Mouse (Mus musculus) frontal cortex, postnatal 36 days (tissue): ENCODE measurements around the gene Mta1.

Source experiments
- DNase-seq, 2 experiments: peaks; one replicate each; pipeline ENCODE4 v3.0.0; 2022; ENCODE audit warnings: low spot score in 2 of 2

Gene Mta1

GRCm38 (mm10) chr12:113149341-113149740, 51.3 kb downstream of the Mta1 start:
- DNase-seq, result no peak

GRCm38 (mm10) chr12:113149896-113150295, 51.8 kb downstream of the Mta1 start:
- no peak for DNase-seq

GRCm38 (mm10) chr12:113150591-113150990, 52.5 kb downstream of the Mta1 start:
- DNase-seq, result no peak

- DNase-seq, result no peak
Measured at GRCm38 (mm10) chr12:113151046-113151445, 53.0 kb downstream of the Mta1 start.

- no peak for DNase-seq
Measured at GRCm38 (mm10) chr12:113151661-113152271, 53.7 kb downstream of the Mta1 start.

GRCm38 (mm10) chr12:113152272-113152661, 54.2 kb downstream of the Mta1 start:
- DNase-seq, result no peak

GRCm38 (mm10) chr12:113152991-113153525, 55.0 kb downstream of the Mta1 start:
- DNase-seq, result no peak

GRCm38 (mm10) chr12:113153971-113154370, 55.9 kb downstream of the Mta1 start:
- DNase-seq, result no peak

GRCm38 (mm10) chr12:113154747-113155075, 56.6 kb downstream of the Mta1 start:
- no peak for DNase-seq

GRCm38 (mm10) chr12:113155076-113155771, 57.1 kb downstream of the Mta1 start:
- DNase-seq, result no peak

GRCm38 (mm10) chr12:113155887-113156539, 57.9 kb downstream of the Mta1 start, which contains the start of gene Tedc1:
Gene Tedc1 (plus strand): TSS chr12:113156421.
- DNase-seq, result peak; percentile 99 to 100

GRCm38 (mm10) chr12:113156540-113156929, 58.5 kb downstream of the Mta1 start:
- DNase-seq, result no peak

- no peak for DNase-seq
Measured at GRCm38 (mm10) chr12:113157002-113157401, 58.9 kb downstream of the Mta1 start.

GRCm38 (mm10) chr12:113157521-113157920, 59.4 kb downstream of the Mta1 start:
- DNase-seq, result no peak

GRCm38 (mm10) chr12:113157971-113158370, 59.9 kb downstream of the Mta1 start:
- no peak for DNase-seq

- DNase-seq, result peak in 1 of 2 experiments; percentile 33
Measured at GRCm38 (mm10) chr12:113163561-113164006, 65.5 kb downstream of the Mta1 start.

GRCm38 (mm10) chr12:113168031-113168536, 70.0 kb downstream of the Mta1 start:
- DNase-seq, result no peak

GRCm38 (mm10) chr12:113176960-113177725, 79.1 kb downstream of the Mta1 start:
- DNase-seq, result no peak

GRCm38 (mm10) chr12:113181020-113181419, 82.9 kb downstream of the Mta1 start:
- DNase-seq, result no peak

GRCm38 (mm10) chr12:113184945-113185344, 86.9 kb downstream of the Mta1 start:
- no peak for DNase-seq

- DNase-seq, result no peak
Measured at GRCm38 (mm10) chr12:113185442-113186291, 87.6 kb downstream of the Mta1 start, which contains the start of gene Tmem121. Gene Tmem121 (plus strand): TSS chr12:113185930.
